Mouse (Mus musculus): ENCODE data around the gene Dars2. TPM values are rescaled to one million over a fixed set of nuclear protein-coding genes. Genes with fewer than 3 reads are reported as not detected.
"Not testable (repeated sequence)": the region's sequence is repeated elsewhere in the genome, so short reads cannot be mapped to it uniquely, and the experiment has no call there.

The Dars2 gene
- polyA plus RNA-seq, 1 experiment from 2014 or later, result 34.0 TPM

- Histone ChIP-seq H3K4me2 (ENCODE audit: low read depth, low read length) (no peak overlapping the region), H3K36me3 (ENCODE audit: control insufficient read depth, insufficient read depth, low read length) (peaks cover 8% of the 10 kb centered on the region), H3K4me1 (ENCODE audit: control insufficient read depth, insufficient read depth, low read length) (peaks cover 9% of the 10 kb centered on the region; the same call in 1 of the 2 replicates), H3K4me3 (replicated peaks; ENCODE audit: low read length) (no peak overlapping the region), H3K27ac (ENCODE audit: low read length) (no peak overlapping the region), H3K9ac (ENCODE audit: low read length) (no peak overlapping the region), H3K9me3 (replicated peaks; ENCODE audit: control insufficient read depth, low read length) (no peaks in the 10 kb centered on the region), H3K27me3 (ENCODE audit: control insufficient read depth, insufficient read depth, low read length) (no peaks in the 10 kb centered on the region)
- WGBS, result 87% methylated on average over 3 of the region's 3 CpGs
- ATAC-seq (ENCODE audit: insufficient read depth, low FRiP score), result no peak
These were observed 40.4 kb downstream of the Dars2 start for GRCm38 (mm10) chr1:161030058-161030457.

DNA sequence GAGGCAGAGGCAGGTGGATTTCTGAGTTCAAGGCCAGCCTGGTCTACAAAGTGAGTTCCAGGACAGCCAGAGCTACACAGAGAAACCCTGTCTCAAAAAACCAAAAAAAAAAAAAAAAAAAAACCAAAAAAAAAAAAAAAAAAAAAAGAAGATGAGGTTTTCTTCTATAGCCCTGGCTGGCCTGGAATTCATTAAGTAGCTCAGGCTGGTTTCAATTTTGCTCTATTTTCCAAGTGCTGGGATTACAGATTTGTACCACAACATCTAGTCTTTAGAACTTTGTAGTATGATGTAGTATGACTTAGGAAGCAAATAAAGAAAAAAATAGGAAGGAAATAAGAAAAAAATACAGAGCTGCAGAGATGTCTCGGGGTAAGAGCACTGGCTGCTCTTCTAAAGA is 42.0 kb downstream of the Dars2 start:
- H3K4me1 ChIP-seq (ENCODE audit: control insufficient read depth, insufficient read depth, low read length); H3K4me3 ChIP-seq (replicated peaks; ENCODE audit: low read length); H3K9ac ChIP-seq (ENCODE audit: low read length); H3K9me3 ChIP-seq (replicated peaks; ENCODE audit: control insufficient read depth, low read length); H3K36me3 ChIP-seq (ENCODE audit: control insufficient read depth, insufficient read depth, low read length); H3K27me3 ChIP-seq (ENCODE audit: control insufficient read depth, insufficient read depth, low read length); H3K4me2 ChIP-seq (ENCODE audit: low read depth, low read length); ATAC-seq (ENCODE audit: insufficient read depth, low FRiP score); H3K27ac ChIP-seq (ENCODE audit: low read length): not testable (repeated sequence)
- WGBS, result 97% methylated on average over 1 of the region's 1 CpGs

- Histone ChIP-seq H3K9me3 (replicated peaks; ENCODE audit: control insufficient read depth, low read length) (no peaks in the 10 kb centered on the region), H3K36me3 (ENCODE audit: control insufficient read depth, insufficient read depth, low read length) (peaks cover 8% of the 10 kb centered on the region), H3K27me3 (ENCODE audit: control insufficient read depth, insufficient read depth, low read length) (no peaks in the 10 kb centered on the region), H3K4me2 (ENCODE audit: low read depth, low read length) (no peak overlapping the region), H3K27ac (ENCODE audit: low read length) (no peak overlapping the region), H3K4me1 (ENCODE audit: control insufficient read depth, insufficient read depth, low read length) (no peaks in the 10 kb centered on the region), H3K9ac (ENCODE audit: low read length) (no peak overlapping the region), H3K4me3 (replicated peaks; ENCODE audit: low read length) (no peak overlapping the region)
- WGBS, result 86% methylated on average over 2 of the region's 2 CpGs
- ATAC-seq (ENCODE audit: insufficient read depth, low FRiP score), result no peak
These were observed 43.3 kb downstream of the Dars2 start for GRCm38 (mm10) chr1:161027196-161027595.

- Histone ChIP-seq H3K9me3 (replicated peaks; ENCODE audit: control insufficient read depth, low read length) (no peaks in the 10 kb centered on the region), H3K27ac (ENCODE audit: low read length) (no peak overlapping the region), H3K4me1 (ENCODE audit: control insufficient read depth, insufficient read depth, low read length) (no peaks in the 10 kb centered on the region), H3K36me3 (ENCODE audit: control insufficient read depth, insufficient read depth, low read length) (no peaks in the 10 kb centered on the region), H3K4me2 (ENCODE audit: low read depth, low read length) (no peak overlapping the region), H3K27me3 (ENCODE audit: control insufficient read depth, insufficient read depth, low read length) (no peaks in the 10 kb centered on the region), H3K9ac (ENCODE audit: low read length) (no peak overlapping the region), H3K4me3 (replicated peaks; ENCODE audit: low read length) (no peak overlapping the region)
- peak; percentile 62 for ATAC-seq (ENCODE audit: insufficient read depth, low FRiP score)
- WGBS, result 71% methylated on average over 5 of the region's 5 CpGs
These were observed 44.8 kb downstream of the Dars2 start for GRCm38 (mm10) chr1:161025410-161026210.

GRCm38 (mm10) chr1:161020051-161020450 is 50.4 kb downstream of the Dars2 start:
- no peaks in the 10 kb centered on the region for H3K27me3 ChIP-seq (ENCODE audit: control insufficient read depth, insufficient read depth, low read length)
- 0 out of 2 replicates have a peak, but pooled peaks cover 5% of the 10 kb centered on the region for H3K36me3 ChIP-seq (ENCODE audit: control insufficient read depth, insufficient read depth, low read length)
- 95% methylated on average over 14 of the region's 14 CpGs for WGBS
- no peaks in the 10 kb centered on the region for H3K9me3 ChIP-seq (replicated peaks; ENCODE audit: control insufficient read depth, low read length)
- H3K4me2 ChIP-seq (ENCODE audit: low read depth, low read length), result no peak overlapping the region
- ATAC-seq (ENCODE audit: insufficient read depth, low FRiP score), result no peak
- H3K9ac ChIP-seq (ENCODE audit: low read length), result no peak overlapping the region
- no peak overlapping the region for H3K27ac ChIP-seq (ENCODE audit: low read length)
- no peaks in the 10 kb centered on the region for H3K4me1 ChIP-seq (ENCODE audit: control insufficient read depth, insufficient read depth, low read length)
- no peak overlapping the region for H3K4me3 ChIP-seq (replicated peaks; ENCODE audit: low read length)

DNA sequence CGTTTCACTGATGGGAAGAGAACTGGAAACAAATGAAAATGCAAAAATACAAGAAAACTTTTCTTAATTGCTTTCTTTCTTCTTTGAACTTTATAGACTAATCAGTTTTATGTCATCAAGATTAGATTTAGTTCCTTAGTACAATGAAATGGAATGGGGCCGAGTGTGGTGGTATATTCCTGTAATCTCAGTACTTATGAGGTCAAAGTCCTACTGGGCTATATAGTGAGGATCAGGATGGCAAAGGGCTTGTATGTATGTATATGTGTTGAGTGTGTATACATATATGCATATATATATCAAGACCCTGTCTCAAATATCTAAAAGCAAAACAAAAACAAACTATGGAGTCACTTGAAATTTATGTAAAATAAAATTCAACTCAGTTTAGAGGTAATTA is 54.1 kb downstream of the Dars2 start:
- ATAC-seq (ENCODE audit: insufficient read depth, low FRiP score), result no peak

GRCm38 (mm10) chr1:161010436-161010835 is 60.0 kb downstream of the Dars2 start:
- 77% methylated on average over 4 of the region's 4 CpGs for WGBS
- no peak overlapping the region for H3K4me2 ChIP-seq (ENCODE audit: low read depth, low read length)

More for the DNA sequence above, 54.1 kb downstream of the Dars2 start:
- peaks cover 5% of the 10 kb centered on the region; the same call in 1 of the 2 replicates for H3K36me3 ChIP-seq (ENCODE audit: control insufficient read depth, insufficient read depth, low read length)
- no peaks in the 10 kb centered on the region for H3K27me3 ChIP-seq (ENCODE audit: control insufficient read depth, insufficient read depth, low read length)
- no peak overlapping the region for H3K4me3 ChIP-seq (replicated peaks; ENCODE audit: low read length)
- no peaks in the 10 kb centered on the region for H3K4me1 ChIP-seq (ENCODE audit: control insufficient read depth, insufficient read depth, low read length)
- H3K9me3 ChIP-seq (replicated peaks; ENCODE audit: control insufficient read depth, low read length), result no peaks in the 10 kb centered on the region
- H3K9ac ChIP-seq (ENCODE audit: low read length), result no peak overlapping the region
- H3K27ac ChIP-seq (ENCODE audit: low read length), result no peak overlapping the region
- 81% methylated on average over 2 of the region's 2 CpGs for WGBS
- no peak overlapping the region for H3K4me2 ChIP-seq (ENCODE audit: low read depth, low read length)

DNA sequence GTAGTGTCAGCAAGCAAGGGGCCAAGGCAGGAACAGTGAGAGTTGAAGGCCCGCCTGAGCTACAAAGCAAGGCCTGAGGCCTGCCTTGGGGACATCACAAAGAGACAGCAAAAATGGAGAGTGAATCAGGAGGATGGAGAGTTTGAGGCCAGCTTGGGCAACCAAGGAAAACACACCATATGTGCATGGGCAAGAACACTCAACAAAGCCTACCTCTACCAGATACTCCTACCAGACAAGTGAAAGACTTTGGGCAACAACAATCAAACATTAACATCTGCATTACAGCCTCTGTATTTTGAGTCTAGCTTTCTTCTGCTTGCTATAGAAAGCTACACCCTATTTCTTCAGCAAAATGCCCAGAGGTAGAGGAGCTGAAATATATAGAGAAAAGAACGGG is 62.4 kb downstream of the Dars2 start:
- Histone ChIP-seq H3K36me3 (ENCODE audit: control insufficient read depth, insufficient read depth, low read length) (no peaks in the 10 kb centered on the region), H3K4me2 (ENCODE audit: low read depth, low read length) (no peak overlapping the region), H3K4me1 (ENCODE audit: control insufficient read depth, insufficient read depth, low read length) (no peaks in the 10 kb centered on the region), H3K27me3 (ENCODE audit: control insufficient read depth, insufficient read depth, low read length) (no peaks in the 10 kb centered on the region), H3K4me3 (replicated peaks; ENCODE audit: low read length) (no peak overlapping the region), H3K9ac (ENCODE audit: low read length) (no peak overlapping the region), H3K27ac (ENCODE audit: low read length) (no peak overlapping the region), H3K9me3 (replicated peaks; ENCODE audit: control insufficient read depth, low read length) (no peaks in the 10 kb centered on the region)
- no peak for ATAC-seq (ENCODE audit: insufficient read depth, low FRiP score)
- 91% methylated on average over 2 of the region's 2 CpGs for WGBS

More at GRCm38 (mm10) chr1:161010436-161010835, 60.0 kb downstream of the Dars2 start:
- Histone ChIP-seq H3K4me3 (replicated peaks; ENCODE audit: low read length) (no peak overlapping the region), H3K27me3 (ENCODE audit: control insufficient read depth, insufficient read depth, low read length) (no peaks in the 10 kb centered on the region), H3K4me1 (ENCODE audit: control insufficient read depth, insufficient read depth, low read length) (no peaks in the 10 kb centered on the region), H3K9me3 (replicated peaks; ENCODE audit: control insufficient read depth, low read length) (no peaks in the 10 kb centered on the region), H3K36me3 (ENCODE audit: control insufficient read depth, insufficient read depth, low read length) (no peaks in the 10 kb centered on the region; the same call in 1 of the 2 replicates), H3K9ac (ENCODE audit: low read length) (no peak overlapping the region), H3K27ac (ENCODE audit: low read length) (no peak overlapping the region)
- no peak for ATAC-seq (ENCODE audit: insufficient read depth, low FRiP score)

- Histone ChIP-seq H3K9ac (ENCODE audit: low read length) (no peak overlapping the region), H3K9me3 (replicated peaks; ENCODE audit: control insufficient read depth, low read length) (no peaks in the 10 kb centered on the region), H3K27ac (ENCODE audit: low read length) (no peak overlapping the region), H3K27me3 (ENCODE audit: control insufficient read depth, insufficient read depth, low read length) (no peaks in the 10 kb centered on the region), H3K4me2 (ENCODE audit: low read depth, low read length) (no peak overlapping the region), H3K4me1 (ENCODE audit: control insufficient read depth, insufficient read depth, low read length) (no peaks in the 10 kb centered on the region), H3K4me3 (replicated peaks; ENCODE audit: low read length) (no peak overlapping the region), H3K36me3 (ENCODE audit: control insufficient read depth, insufficient read depth, low read length) (no peaks in the 10 kb centered on the region)
- 84% methylated on average over 5 of the region's 5 CpGs for WGBS
- no peak for ATAC-seq (ENCODE audit: insufficient read depth, low FRiP score)
These were observed 64.0 kb downstream of the Dars2 start for GRCm38 (mm10) chr1:161006471-161006870.
